Mouse (Mus musculus) natural killer cell, adult 2 months (primary cell): ENCODE data around the gene Bicral.
A peak's percentile ranks its signal among the peaks of the same experiment; 100 is the strongest.

Source experiments
- DNase-seq, 2 experiments: peaks; one replicate each; pipeline ENCODE4 v3.0.0; 2022; ENCODE audit warnings: low spot score in 2 of 2

Gene Bicral

DNA sequence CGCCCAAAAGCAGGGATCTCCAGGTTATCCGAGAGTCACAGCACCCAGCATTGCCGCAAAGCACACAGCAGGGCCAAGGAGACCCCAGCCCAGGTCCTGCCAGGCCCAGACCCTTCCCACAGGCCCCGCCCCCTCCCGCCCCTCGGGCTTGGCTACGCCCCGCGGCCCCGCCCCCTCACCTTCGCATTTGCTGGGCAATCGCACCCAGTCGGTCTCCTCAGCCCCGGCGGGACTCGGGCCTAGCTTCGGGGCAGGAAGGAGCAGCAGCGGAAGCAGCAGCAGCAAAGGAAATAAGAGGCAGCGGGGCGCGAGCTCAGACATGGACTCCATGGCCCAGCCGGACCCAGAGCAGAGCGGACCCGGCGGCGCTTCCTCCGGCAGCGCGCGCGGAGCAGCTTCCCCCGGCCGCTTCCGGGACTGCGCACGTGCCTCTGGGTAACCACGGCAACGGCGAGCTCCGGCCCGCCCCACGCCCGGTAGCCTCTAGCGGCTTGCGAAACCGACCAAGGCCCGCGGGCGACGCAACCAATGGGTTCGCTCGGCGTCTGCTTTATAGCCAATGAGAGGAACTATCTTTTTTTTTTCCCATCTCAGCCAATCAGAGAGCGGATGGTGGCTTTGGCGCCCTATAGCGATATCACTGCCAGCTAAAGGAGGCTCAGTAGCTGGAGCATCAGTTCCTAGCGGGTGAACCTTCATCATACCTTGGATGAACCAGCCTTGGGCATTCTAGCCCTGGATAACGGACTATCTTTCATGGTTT is 106.3 kb downstream of the Bicral start, which contains the start of gene Cnpy3:
Gene Cnpy3, minus strand, starts transcription at position 421 of the 763 bp plus-strand sequence.
- DNase-seq = peak; percentile 97 to 98

GRCm38 (mm10) chr17:46751056-46751793 is 107.1 kb downstream of the Bicral start:
- peak in 1 of 2 experiments; percentile 87 for DNase-seq

DNA sequence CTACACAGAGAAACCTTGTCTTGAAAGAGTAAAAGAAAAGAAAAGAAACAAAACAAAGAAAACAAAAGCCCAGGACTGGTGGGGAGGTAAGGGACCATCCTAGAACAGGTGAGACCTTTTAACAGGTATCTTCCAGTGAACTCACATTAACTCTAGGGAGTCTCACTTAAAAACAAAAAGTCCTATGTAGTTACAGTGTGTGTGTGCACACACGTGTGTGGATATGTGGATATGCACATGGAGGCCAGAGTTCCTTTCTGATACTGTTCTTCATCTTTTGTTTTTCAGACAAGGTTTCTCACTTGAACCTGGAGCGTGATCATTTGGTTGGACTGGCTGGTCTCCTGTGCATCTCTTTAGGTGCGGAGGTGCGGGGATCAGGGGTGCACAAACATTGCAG is 107.7 kb downstream of the Bicral start:
- no peak for DNase-seq

- DNase-seq = no peak
Observed at GRCm38 (mm10) chr17:46749282-46749681, 109.0 kb downstream of the Bicral start.
